ENCODE assay signal across 8 mouse cellular contexts in the genomic region with DNA sequence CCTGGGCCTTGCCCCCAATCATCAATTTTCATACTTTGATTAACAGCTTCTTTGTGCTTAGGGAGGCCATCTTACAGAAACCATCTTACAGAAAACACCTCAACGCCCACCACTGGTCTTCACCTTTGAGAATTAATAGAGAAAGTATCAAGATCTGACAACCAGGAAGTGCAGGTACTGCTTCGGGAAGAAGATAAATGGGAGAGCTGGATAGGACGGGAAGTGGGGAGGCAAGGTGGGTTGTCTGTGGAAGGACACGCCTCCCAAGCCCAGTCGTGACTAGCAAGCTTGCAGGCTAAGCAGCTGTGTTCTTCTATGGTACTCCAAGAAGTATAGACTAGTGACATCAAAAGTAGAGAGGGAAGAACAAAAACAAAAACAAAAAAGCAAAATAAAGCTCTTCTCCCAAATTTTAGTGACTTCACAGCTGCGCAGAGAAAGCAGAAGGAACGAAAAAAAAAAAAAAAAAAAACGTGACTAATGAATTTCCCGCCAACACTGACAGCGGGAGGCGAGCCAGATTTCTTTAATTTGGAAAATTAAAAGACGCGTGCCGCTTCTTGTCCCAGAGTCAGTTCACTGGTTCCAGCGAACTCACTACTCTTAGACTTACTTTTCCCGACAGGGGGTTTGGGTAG. TPM values are rescaled to one million over a fixed set of nuclear protein-coding genes. Genes with fewer than 3 reads are reported as not detected.
DNase-seq lines count a peak whose midpoint lies in the region; ATAC-seq and TF ChIP-seq lines count a peak whose summit lies in the region.

No protein-coding gene starts in this region.

- H3K9me3 ChIP-seq in limb, embryonic 13.5 days: no peaks in the 10 kb centered on the region
- H3K9me3 ChIP-seq in stomach, embryonic 16.5 days (replicated peaks; ENCODE audit: control insufficient read depth, low read length): no peaks in the 10 kb centered on the region

- no peaks in the 10 kb centered on the region for H3K27me3 ChIP-seq in cerebellum, adult 2 months (ENCODE audit: control insufficient read depth, insufficient read depth, low read length)
- no peaks in the 10 kb centered on the region for H3K27me3 ChIP-seq in testis, adult 2 months (ENCODE audit: control insufficient read depth, insufficient read depth, low read length)
- peaks cover 21% of the 10 kb centered on the region for H3K27me3 ChIP-seq in limb, embryonic 13.5 days
- H3K27me3 ChIP-seq in stomach, embryonic 16.5 days (ENCODE audit: control insufficient read depth, insufficient read depth, low read length): no peaks in the 10 kb centered on the region

- H3K4me1 ChIP-seq in cerebellum, adult 2 months (ENCODE audit: control insufficient read depth, insufficient read depth, low read length): peaks cover 34% of the 10 kb centered on the region
- H3K4me1 ChIP-seq in testis, adult 2 months (ENCODE audit: control insufficient read depth, insufficient read depth, low read length): peaks cover 7% of the 10 kb centered on the region
- H3K4me1 ChIP-seq in limb, embryonic 13.5 days: peaks cover 16% of the 10 kb centered on the region; the same call in 1 of the 2 replicates
- H3K4me1 ChIP-seq in stomach, embryonic 16.5 days (ENCODE audit: control insufficient read depth, insufficient read depth, low read length): peaks cover 8% of the 10 kb centered on the region

- peak overlapping the region; percentile 80; the same call in 1 of the 2 replicates for H3K9ac ChIP-seq in limb, embryonic 13.5 days
- H3K9ac ChIP-seq in stomach, embryonic 16.5 days (ENCODE audit: low read length): peak overlapping the region; percentile 85

- ATAC-seq in limb, embryonic 13.5 days (ENCODE audit: low FRiP score, low read depth): no peak
- ATAC-seq in stomach, embryonic 16.5 days (ENCODE audit: insufficient read depth, low FRiP score): peak; percentile 44; the same call in 1 of the 2 replicates

- no peak overlapping the region for H3K27ac ChIP-seq in cerebellum, adult 2 months (ENCODE audit: insufficient read depth, low read length)
- H3K27ac ChIP-seq in testis, adult 2 months (ENCODE audit: control insufficient read depth, insufficient read depth, low read depth, low read length): no peak overlapping the region
- no peak overlapping the region for H3K27ac ChIP-seq in limb, embryonic 13.5 days
- H3K27ac ChIP-seq in stomach, embryonic 16.5 days (ENCODE audit: low read length): no peak overlapping the region

- H3K4me3 ChIP-seq in cerebellum, adult 2 months (replicated peaks; ENCODE audit: insufficient read depth, low read depth, low read length): peak overlapping the region; percentile 87
- peak overlapping the region; percentile 80 for H3K4me3 ChIP-seq in testis, adult 2 months (ENCODE audit: control insufficient read depth, low read depth, low read length)
- H3K4me3 ChIP-seq in limb, embryonic 13.5 days: peak overlapping the region; percentile 72
- H3K4me3 ChIP-seq in stomach, embryonic 16.5 days (replicated peaks; ENCODE audit: low read length): peak overlapping the region; percentile 66

- H3K36me3 ChIP-seq in testis, adult 2 months (ENCODE audit: control insufficient read depth, insufficient read depth, low read length): no peaks in the 10 kb centered on the region
- peaks cover 3% of the 10 kb centered on the region; the same call in 1 of the 2 replicates for H3K36me3 ChIP-seq in limb, embryonic 13.5 days
- H3K36me3 ChIP-seq in stomach, embryonic 16.5 days (ENCODE audit: control insufficient read depth, insufficient read depth, low read length): no peaks in the 10 kb centered on the region

- TF ChIP-seq CTCF in cerebellum, adult 2 months (IDR thresholded peaks at IDR 0.05; ENCODE audit: borderline replicate concordance, insufficient read depth, low read depth, low read length): no peak
- no peak for TF ChIP-seq CTCF in testis, adult 2 months (IDR thresholded peaks at IDR 0.05; ENCODE audit: control insufficient read depth, insufficient read depth, insufficient replicate concordance, low read depth, low read length)

- TF ChIP-seq POLR2A in cerebellum, adult 2 months (IDR thresholded peaks at IDR 0.05; ENCODE audit: borderline replicate concordance, insufficient read depth, low read length): no peak
- no peak for TF ChIP-seq POLR2A in testis, adult 2 months (IDR thresholded peaks at IDR 0.05; ENCODE audit: control insufficient read depth, low read depth, low read length)

- peak overlapping the region; percentile 90 for H3K4me2 ChIP-seq in limb, embryonic 13.5 days (replicated peaks)
- H3K4me2 ChIP-seq in stomach, embryonic 16.5 days (ENCODE audit: low read depth, low read length): peak overlapping the region; percentile 95

- WGBS in cerebellum, adult 2 months: 4% methylated on average over 16 of the region's 16 CpGs
- 4% methylated on average over 16 of the region's 16 CpGs for WGBS in limb, embryonic 13.5 days
- 2% methylated on average over 16 of the region's 16 CpGs for WGBS in stomach, embryonic 16.5 days

- DNase-seq in cerebellum, adult 2 months: peak in 1 of 2 experiments; percentile 22
- DNase-seq in cerebellum, postnatal 36 days: no peak
- DNase-seq in testis, postnatal 14 days (ENCODE audit: low spot score): no peak
- DNase-seq in gastrocnemius, adult 18-20 months (ENCODE audit: low spot score): no peak
- DNase-seq in right cerebral cortex, postnatal 36 days (ENCODE audit: low spot score in 2 of 2): no peak

RNA-seq across cellular contexts. Expression of a gene that starts 0.6 kb away (rescaled TPM):
- 50.8 and 53.5 TPM in 2 replicates for polyA plus RNA-seq in cerebellum, adult 2 months (2012; rRNA removed)
- polyA plus RNA-seq in testis, adult 2 months (2012; rRNA removed): 1.1 and 2.2 TPM in 2 replicates
- 4.3 and 4.4 TPM in 2 replicates for polyA plus RNA-seq in limb, embryonic 13.5 days (2015; fragmentation: Nextera tagmentation; extraction: Ambion mirVana)
- polyA plus RNA-seq in stomach, embryonic 16.5 days (2015; fragmentation: Nextera tagmentation; extraction: Ambion mirVana): 2.4 and 3.1 TPM in 2 replicates
- 10 to 100 TPM; 23.9 to 26.3 TPM for total RNA-seq in gastrocnemius, adult 18-20 months (2021)

RNA-seq across cellular contexts. Expression of a gene that starts 15.4 kb away (rescaled TPM):
- 13.1 and 13.8 TPM in 2 replicates for polyA plus RNA-seq in cerebellum, adult 2 months (2012; rRNA removed)
- 1.7 and 2.2 TPM in 2 replicates for polyA plus RNA-seq in testis, adult 2 months (2012; rRNA removed)
- polyA plus RNA-seq in limb, embryonic 13.5 days (2015; fragmentation: Nextera tagmentation; extraction: Ambion mirVana): 1.8 and 2.1 TPM in 2 replicates
- 4.3 and 4.4 TPM in 2 replicates for polyA plus RNA-seq in stomach, embryonic 16.5 days (2015; fragmentation: Nextera tagmentation; extraction: Ambion mirVana)
- total RNA-seq in gastrocnemius, adult 18-20 months (2021): 1 to 10 TPM; 3.0 to 3.2 TPM

RNA-seq across cellular contexts. Expression of a gene that starts 25.2 kb away (rescaled TPM):
- 25.9 and 26.9 TPM in 2 replicates for polyA plus RNA-seq in cerebellum, adult 2 months (2012; rRNA removed)
- 9.2 and 11.0 TPM in 2 replicates for polyA plus RNA-seq in testis, adult 2 months (2012; rRNA removed)
- 25.4 and 26.7 TPM in 2 replicates for polyA plus RNA-seq in limb, embryonic 13.5 days (2015; fragmentation: Nextera tagmentation; extraction: Ambion mirVana)
- polyA plus RNA-seq in stomach, embryonic 16.5 days (2015; fragmentation: Nextera tagmentation; extraction: Ambion mirVana): 11.5 and 12.5 TPM in 2 replicates
- total RNA-seq in gastrocnemius, adult 18-20 months (2021): 1 to 10 TPM; 5.9 to 6.2 TPM

RNA-seq across cellular contexts. Expression of a gene that starts 30.9 kb away (rescaled TPM):
- polyA plus RNA-seq in cerebellum, adult 2 months (2012; rRNA removed): 6.2 and 6.5 TPM in 2 replicates
- 1.4 and 1.5 TPM in 2 replicates for polyA plus RNA-seq in testis, adult 2 months (2012; rRNA removed)
- 0.09 and 0.19 TPM in 2 replicates for polyA plus RNA-seq in limb, embryonic 13.5 days (2015; fragmentation: Nextera tagmentation; extraction: Ambion mirVana)
- polyA plus RNA-seq in stomach, embryonic 16.5 days (2015; fragmentation: Nextera tagmentation; extraction: Ambion mirVana): 0.15 and 0.20 TPM in 2 replicates
- total RNA-seq in gastrocnemius, adult 18-20 months (2021): not detected

RNA-seq across cellular contexts. Expression of a gene that starts 39.6 kb away (rescaled TPM):
- polyA plus RNA-seq in cerebellum, adult 2 months (2012; rRNA removed): 25.6 and 27.4 TPM in 2 replicates
- polyA plus RNA-seq in testis, adult 2 months (2012; rRNA removed): 11.9 and 15.8 TPM in 2 replicates
- 184 and 193 TPM in 2 replicates for polyA plus RNA-seq in limb, embryonic 13.5 days (2015; fragmentation: Nextera tagmentation; extraction: Ambion mirVana)
- polyA plus RNA-seq in stomach, embryonic 16.5 days (2015; fragmentation: Nextera tagmentation; extraction: Ambion mirVana): 177 and 182 TPM in 2 replicates
- total RNA-seq in gastrocnemius, adult 18-20 months (2021): 10 to 100 TPM; 10.2 to 14.7 TPM
